Mouse (Mus musculus) frontal cortex, postnatal 14 days (tissue): ENCODE results near the gene Mfsd4a.
A peak's percentile ranks its signal among the peaks of the same experiment; 100 is the strongest.

ENCODE experiments used
- DNase-seq, 2 experiments: peaks; one replicate each; pipeline ENCODE4 v3.0.0; 2022; ENCODE audit warnings: low spot score in 2 of 2

Mfsd4a gene

GRCm38 (mm10) chr1:132067261-132068255 lies at the start of gene Mfsd4a:
TSS of gene Mfsd4a (minus strand) at chr1:132068062.
- peak; percentile 25 to 37 for DNase-seq

- peak in 1 of 2 experiments; percentile 55 for DNase-seq
Observed at GRCm38 (mm10) chr1:132116606-132117005, 48.7 kb upstream of the Mfsd4a start.

GRCm38 (mm10) chr1:132113098-132113497 lies 45.2 kb upstream of the Mfsd4a start:
- no peak for DNase-seq

- no peak for DNase-seq
Observed at GRCm38 (mm10) chr1:132112426-132112825, 44.6 kb upstream of the Mfsd4a start.

- DNase-seq = no peak
Observed at GRCm38 (mm10) chr1:132111411-132111810, 43.5 kb upstream of the Mfsd4a start.

GRCm38 (mm10) chr1:132109368-132109767 lies 41.5 kb upstream of the Mfsd4a start:
- no peak for DNase-seq

GRCm38 (mm10) chr1:132104353-132104752 lies 36.5 kb upstream of the Mfsd4a start:
- DNase-seq = no peak

- DNase-seq = no peak
Observed at GRCm38 (mm10) chr1:132101953-132102697, 34.3 kb upstream of the Mfsd4a start.

GRCm38 (mm10) chr1:132099775-132100174 lies 31.9 kb upstream of the Mfsd4a start:
- DNase-seq = no peak

GRCm38 (mm10) chr1:132099016-132099415 lies 31.2 kb upstream of the Mfsd4a start:
- DNase-seq = no peak

GRCm38 (mm10) chr1:132098076-132098475 lies 30.2 kb upstream of the Mfsd4a start:
- DNase-seq = no peak

- no peak for DNase-seq
Observed at GRCm38 (mm10) chr1:132095356-132096004, 27.6 kb upstream of the Mfsd4a start.

GRCm38 (mm10) chr1:132093269-132093668 lies 25.4 kb upstream of the Mfsd4a start:
- DNase-seq = no peak

- DNase-seq = no peak
Observed at GRCm38 (mm10) chr1:132090266-132090665, 22.4 kb upstream of the Mfsd4a start.

GRCm38 (mm10) chr1:132089767-132090166 lies 21.9 kb upstream of the Mfsd4a start:
- no peak for DNase-seq

GRCm38 (mm10) chr1:132088181-132088671 lies 20.4 kb upstream of the Mfsd4a start:
- DNase-seq = peak; percentile 19 to 27

GRCm38 (mm10) chr1:132085181-132086049 lies 17.6 kb upstream of the Mfsd4a start:
- DNase-seq = no peak

GRCm38 (mm10) chr1:132078413-132078812 lies 10.6 kb upstream of the Mfsd4a start:
- DNase-seq = no peak

GRCm38 (mm10) chr1:132075576-132075975 lies 7.7 kb upstream of the Mfsd4a start:
- DNase-seq = no peak

GRCm38 (mm10) chr1:132070659-132071058 lies 2.8 kb upstream of the Mfsd4a start:
- DNase-seq = no peak

GRCm38 (mm10) chr1:132069436-132069835 lies 1.6 kb upstream of the Mfsd4a start:
- DNase-seq = no peak
